Mouse (Mus musculus) heart, adult 18-20 months (tissue): Measurements from ENCODE around the gene Bri3bp. TPM values are rescaled to one million over a fixed set of nuclear protein-coding genes. Genes with fewer than 3 reads are reported as not detected.
"Not testable (repeated sequence)": the region's sequence is repeated elsewhere in the genome, so short reads cannot be mapped to it uniquely, and the experiment has no call there.

Source experiments
- DNase-seq, 2 experiments: peaks; one replicate each; pipeline ENCODE4 v3.0.0; 2021 to 2022; ENCODE audit warnings: mixed read lengths in 1 of 2
- total RNA-seq, 2 experiments: library from RNA; stranded (reverse); gene quantifications; 2 replicates each; pipeline ENCODE4 v1.2.3; 2021

Gene Bri3bp
- total RNA-seq, 2 experiments from 2014 or later, result 50.9 to 54.5 TPM

GRCm38 (mm10) chr5:125408842-125409241 is 32.5 kb upstream of the Bri3bp start:
- peak; percentile 80 to 91 for DNase-seq

DNA sequence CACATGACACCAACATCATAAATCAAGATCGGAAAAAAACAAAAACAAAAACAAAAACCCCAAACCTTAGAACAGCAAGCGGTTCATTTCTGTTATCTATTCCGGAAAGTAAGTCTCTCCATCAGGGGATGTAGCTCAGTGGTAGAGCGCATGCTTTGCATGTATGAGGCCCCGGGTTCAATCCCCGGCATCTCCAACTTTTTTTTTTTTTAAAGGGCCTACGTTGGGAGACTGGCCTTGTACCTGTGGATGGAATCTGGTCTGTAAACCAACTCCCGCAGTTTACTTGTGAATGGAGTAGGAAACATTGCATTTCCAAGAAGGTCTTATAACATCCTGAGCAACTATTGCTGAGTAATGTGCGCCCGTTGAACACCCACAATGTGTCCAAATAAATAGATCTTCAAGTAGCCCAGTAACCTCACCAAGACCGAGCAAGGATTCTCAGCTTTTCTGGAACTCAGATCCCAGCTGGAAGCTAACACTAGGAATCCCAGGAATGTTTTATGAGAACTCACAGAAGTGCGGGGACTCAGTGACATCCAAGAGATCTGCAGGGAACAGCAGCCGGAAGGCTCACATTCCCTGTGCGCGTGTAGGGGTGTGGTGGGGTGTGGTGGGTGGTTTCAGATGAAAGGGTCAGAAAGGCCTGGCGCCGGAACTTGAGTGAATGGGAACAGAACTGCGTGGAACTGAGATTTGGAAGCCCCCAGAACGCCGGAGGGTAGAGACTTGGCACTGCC is 31.8 kb upstream of the Bri3bp start:
- DNase-seq, result peak in 1 of 2 experiments; percentile 55

DNA sequence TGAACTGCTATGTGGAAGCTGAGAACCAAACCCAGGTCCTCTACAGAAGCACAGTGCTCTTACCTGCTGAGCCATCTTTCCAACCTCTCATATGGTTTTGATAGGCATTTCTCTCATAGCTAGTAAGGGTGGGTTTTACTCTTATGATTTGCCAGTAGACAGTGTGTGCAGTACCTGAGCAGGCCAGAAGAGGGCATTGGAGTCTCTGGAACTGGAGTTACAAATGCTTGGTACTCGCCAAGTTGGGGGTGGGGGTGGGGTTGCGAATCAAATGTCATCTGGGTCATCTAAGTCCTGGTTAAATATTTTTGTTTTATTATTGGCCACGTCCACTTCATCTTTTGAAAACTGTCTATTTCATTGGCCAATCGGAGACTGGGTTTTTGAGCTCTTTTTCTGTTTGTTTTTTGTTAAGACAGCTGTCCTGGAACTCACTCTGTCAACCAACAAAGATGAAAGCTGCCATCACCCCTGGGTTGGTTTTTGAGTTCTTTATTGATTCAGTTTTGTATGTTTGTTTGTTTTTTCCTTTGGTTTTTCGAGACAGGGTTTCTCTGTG is 29.3 kb upstream of the Bri3bp start:
- DNase-seq, result peak; percentile 49 to 83

DNA sequence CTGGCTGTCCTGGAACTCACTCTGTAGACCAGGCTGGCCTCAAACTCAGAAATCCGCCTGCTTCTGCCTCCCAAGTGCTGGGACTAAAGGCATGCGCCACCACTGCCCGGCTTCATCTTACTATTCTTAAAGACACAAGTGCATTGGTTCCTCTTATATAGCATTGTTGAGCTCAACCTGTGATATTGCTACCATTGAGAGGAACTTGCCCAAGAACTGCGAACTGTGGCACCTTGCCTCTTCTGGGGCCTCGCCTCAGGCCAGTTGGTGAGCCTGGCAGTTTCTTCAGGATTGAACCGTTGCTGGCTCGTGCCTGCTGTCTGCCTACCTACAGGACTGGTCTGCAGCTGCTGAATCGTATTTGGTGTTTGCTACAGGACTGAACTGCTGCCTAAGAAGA is 28.8 kb upstream of the Bri3bp start:
- DNase-seq, result not testable (repeated sequence)

DNA sequence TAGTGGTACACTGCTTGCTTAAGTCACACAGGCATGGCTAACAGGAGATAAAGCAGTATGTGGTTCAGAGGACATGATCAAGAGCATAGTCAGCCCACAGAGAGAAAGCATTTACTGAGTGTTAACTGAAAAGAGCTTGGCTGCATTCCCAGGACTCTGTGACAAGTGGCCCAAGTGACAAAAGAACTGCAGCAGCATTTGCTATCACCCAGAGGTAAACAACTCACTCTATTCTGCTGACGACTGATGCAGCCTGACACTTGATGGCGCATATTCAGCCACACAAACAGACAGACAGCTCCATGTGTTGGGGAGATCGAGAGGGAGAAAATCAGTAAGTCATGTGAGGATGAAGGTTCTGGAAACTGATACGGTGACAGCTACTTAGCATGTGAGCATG is 27.6 kb upstream of the Bri3bp start:
- DNase-seq, result peak; percentile 55 to 58

- DNase-seq, result no peak
Measured at GRCm38 (mm10) chr5:125416183-125416582, 25.2 kb upstream of the Bri3bp start.

- no peak for DNase-seq
Measured at GRCm38 (mm10) chr5:125418636-125419035, 22.7 kb upstream of the Bri3bp start.

- DNase-seq, result no peak
Measured at GRCm38 (mm10) chr5:125419124-125419523, 22.2 kb upstream of the Bri3bp start.

GRCm38 (mm10) chr5:125425698-125426276 is 15.6 kb upstream of the Bri3bp start:
- DNase-seq, result peak in 1 of 2 experiments; percentile 26

DNA sequence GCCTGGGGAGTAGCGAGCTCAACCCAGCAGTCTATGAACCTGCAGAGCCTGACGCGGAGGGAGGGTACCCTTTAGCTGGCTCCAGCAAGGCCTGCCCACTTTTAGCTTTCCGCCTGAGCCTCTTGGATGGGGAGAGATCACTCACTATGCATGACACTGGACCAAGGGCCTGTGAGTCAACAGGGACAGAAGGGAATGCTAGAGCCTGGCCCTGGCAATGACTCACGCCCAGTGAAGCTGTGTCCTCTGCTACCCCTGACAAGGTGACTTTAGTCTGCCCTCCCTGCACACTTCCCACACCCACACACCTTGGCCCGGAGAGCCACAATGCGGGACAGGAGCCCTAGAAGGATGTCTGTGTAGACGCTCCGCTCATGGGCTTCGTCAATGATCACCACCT is 15.0 kb upstream of the Bri3bp start:
- DNase-seq, result peak in 1 of 2 experiments; percentile 40

- DNase-seq, result not testable (repeated sequence)
Measured at GRCm38 (mm10) chr5:125432324-125432723, 9.0 kb upstream of the Bri3bp start.

GRCm38 (mm10) chr5:125433793-125434337 is 7.5 kb upstream of the Bri3bp start, which contains the start of gene Dhx37:
Gene Dhx37 (minus strand): TSS chr5:125434121.
- DNase-seq, result peak; percentile 93 to 96

DNA sequence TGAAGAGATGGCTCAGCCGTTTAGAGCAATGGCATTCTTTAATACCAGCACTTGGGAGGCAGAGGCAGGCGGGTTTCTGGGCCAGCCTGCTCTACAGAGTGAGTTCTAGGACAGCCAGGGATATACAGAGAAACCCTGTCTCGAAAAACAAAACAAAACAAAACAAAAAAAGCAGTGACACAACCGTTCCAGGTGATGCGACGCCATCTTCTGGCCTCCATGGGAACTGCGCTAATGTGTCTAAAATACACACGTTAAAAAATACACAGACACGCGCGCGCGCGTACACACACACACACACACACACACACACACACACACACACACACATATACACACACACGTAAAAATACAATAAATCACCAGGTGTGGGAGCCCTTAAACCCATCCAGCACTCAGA is 7.0 kb upstream of the Bri3bp start:
- DNase-seq, result not testable (repeated sequence)

GRCm38 (mm10) chr5:125440583-125441233 is 660 bp upstream of the Bri3bp start:
- DNase-seq, result peak in 1 of 2 experiments; percentile 25

DNA sequence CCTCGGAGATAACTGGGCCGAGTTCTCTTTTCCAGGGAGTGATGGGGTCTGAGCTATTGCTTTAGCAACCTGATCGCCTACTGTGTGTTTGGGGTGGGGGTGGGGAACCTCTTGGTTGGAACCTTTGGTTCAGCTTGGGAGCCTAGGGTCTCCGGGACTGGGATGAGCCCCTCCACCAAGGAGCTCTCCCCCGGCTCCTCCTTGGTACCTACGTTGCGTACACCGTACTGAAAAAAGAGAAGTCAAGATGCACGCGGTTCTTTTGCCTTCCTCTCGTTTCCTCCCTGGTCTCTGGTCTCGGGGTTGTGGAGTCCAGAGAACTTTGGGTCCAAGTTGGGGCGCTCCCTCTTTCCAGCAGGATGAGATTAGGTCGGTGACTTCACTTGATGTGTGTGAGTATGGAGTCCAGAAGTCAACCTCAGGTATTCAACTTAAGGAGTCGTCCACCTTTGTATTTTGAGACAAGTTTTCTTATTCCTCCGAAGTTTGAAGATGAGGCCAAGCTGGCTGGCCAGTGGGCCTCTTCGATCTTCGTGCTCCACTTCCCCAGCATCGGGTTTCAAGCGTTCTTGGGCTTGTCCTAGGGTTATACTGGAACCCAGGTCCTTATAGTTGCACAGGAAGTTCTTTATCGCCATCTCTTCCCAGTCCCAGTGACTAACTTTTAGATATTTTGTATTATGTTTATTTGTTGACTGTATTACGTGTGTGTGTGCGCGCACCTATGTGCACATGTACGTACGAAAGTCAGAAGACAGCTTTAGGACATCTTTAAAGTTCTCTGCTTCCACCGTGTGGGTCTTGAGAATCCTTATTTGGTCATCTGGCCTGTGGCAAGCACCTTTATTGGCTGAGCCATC is 998 bp downstream of the Bri3bp start:
- DNase-seq, result peak; percentile 17 to 50

GRCm38 (mm10) chr5:125443335-125443734 is 2.0 kb downstream of the Bri3bp start:
- DNase-seq, result no peak

DNA sequence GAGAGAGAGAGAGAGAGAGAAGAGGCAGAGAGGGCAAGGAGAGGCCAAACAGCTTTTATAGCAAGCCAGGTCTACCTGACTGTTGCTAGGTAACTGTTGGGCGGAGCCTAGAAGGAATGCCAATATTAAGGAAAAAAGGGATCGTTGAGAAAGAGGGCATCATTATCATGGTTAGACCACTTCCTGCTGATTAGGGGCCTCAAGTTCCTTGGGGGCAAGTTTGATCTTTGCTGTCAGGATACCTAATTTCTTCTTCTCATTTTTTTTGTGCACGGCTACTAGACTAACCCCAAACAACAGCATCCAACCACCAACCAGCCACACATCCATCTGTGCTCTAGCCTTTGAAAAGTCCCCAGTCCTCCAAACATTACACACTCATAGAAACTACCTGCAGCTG is 2.5 kb downstream of the Bri3bp start:
- no peak for DNase-seq

- DNase-seq, result no peak
Measured at GRCm38 (mm10) chr5:125444554-125444953, 3.2 kb downstream of the Bri3bp start.

- no peak for DNase-seq
Measured at GRCm38 (mm10) chr5:125446344-125446743, 5.0 kb downstream of the Bri3bp start.

DNA sequence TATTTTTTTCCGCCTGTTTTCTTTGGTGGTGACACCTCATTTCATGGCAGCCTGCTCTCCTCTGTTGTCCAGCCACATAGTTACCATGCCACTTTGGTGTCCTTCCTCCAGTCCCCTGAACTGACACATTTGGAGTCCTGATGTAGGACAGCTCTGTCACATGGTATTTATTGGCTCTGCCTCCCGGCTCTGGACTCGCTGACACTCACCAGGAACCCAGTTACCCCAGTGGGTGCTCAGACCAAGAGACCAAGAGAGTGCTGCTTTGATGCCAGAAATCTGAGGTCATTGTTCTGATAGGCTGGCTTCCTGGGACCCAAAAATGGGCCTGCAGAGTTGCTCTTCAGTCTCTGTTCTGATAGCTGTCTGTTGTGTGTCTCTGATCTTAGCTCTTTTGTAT is 6.7 kb downstream of the Bri3bp start:
- DNase-seq, result peak; percentile 61 to 86

- DNase-seq, result no peak
Measured at GRCm38 (mm10) chr5:125448631-125449030, 7.3 kb downstream of the Bri3bp start.

DNA sequence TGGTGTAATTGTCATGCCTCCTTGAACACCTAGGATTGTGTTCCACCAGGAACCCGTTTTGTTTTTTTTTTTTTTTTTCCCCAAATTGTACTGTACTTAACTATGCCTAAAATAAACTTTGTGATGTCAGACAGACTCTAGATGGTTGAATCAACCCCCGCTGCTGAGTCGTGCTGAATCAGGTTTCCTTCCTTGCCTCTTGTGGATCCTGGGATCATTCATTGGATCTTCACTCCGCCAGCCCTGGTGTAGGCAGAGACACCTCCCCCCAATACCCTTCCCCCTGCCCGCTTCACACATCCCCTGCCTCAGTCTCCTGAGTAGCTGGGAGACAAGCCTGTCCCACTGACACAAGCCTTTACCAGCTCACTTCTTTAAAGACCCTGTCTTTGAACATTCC is 7.9 kb downstream of the Bri3bp start:
- no peak for DNase-seq
